Mouse (Mus musculus): ENCODE measurements at regions not wholly inside any gene's neighbourhood (a gene's known extent, or its start where the extent isn't known, plus 50 kb on each side); places are given as distances from the start of the nearest gene placed in this dataset.

GRCm38 (mm10) chr11:8237556-8237955, 426.8 kb downstream of the Tns3 start:
- TF ChIP-seq CTCF (conservative IDR thresholded peaks at IDR 0.05; ENCODE audit: insufficient read depth, insufficient read length, low read depth, low read length) = no peak
- no peak for TF ChIP-seq POLR2A (IDR thresholded peaks at IDR 0.05; ENCODE audit: low read depth, low read length)
